Mouse (Mus musculus) C2C12 (cell line): ENCODE data around the gene Slc1a1. TPM values are rescaled to one million over a fixed set of nuclear protein-coding genes. Genes with fewer than 3 reads are reported as not detected.

ENCODE experiments used
- H3K27me3 ChIP-seq: one replicate; pipeline ENCODE4 v1.6.1; 2011; ENCODE audit not compliant: control insufficient read depth, insufficient read depth, insufficient read length
- H3K36me3 ChIP-seq: one replicate; pipeline ENCODE4 v1.6.1; 2011; ENCODE audit not compliant: control insufficient read depth, insufficient read depth
- H3K4me3 ChIP-seq: one replicate; pipeline ENCODE4 v1.5.1; 2011; ENCODE audit warnings: mild to moderate bottlenecking, control low read depth; ENCODE audit not compliant: poor library complexity, insufficient read depth, severe bottlenecking
- H3K79me2 ChIP-seq: one replicate; pipeline ENCODE4 v1.6.1; 2011; ENCODE audit not compliant: control insufficient read depth, insufficient read depth
- H3K79me3 ChIP-seq: one replicate; pipeline ENCODE4 v1.6.1; 2011; ENCODE audit warnings: low read depth, control low read depth
- H3ac ChIP-seq: one replicate; pipeline ENCODE3; 2011; ENCODE audit warnings: low read depth; ENCODE audit not compliant: control insufficient read depth, insufficient read length
- CEBPB ChIP-seq: IDR thresholded peaks from one replicate; pipeline ENCODE4 v1.6.1; 2011; ENCODE audit warnings: low read depth, mild to moderate bottlenecking, control low read depth, moderate library complexity
- CTCF ChIP-seq: IDR thresholded peaks from one replicate; pipeline ENCODE4 v1.5.1; 2011; ENCODE audit not compliant: control insufficient read depth, insufficient read depth, insufficient read length
- FOSL1 ChIP-seq: IDR thresholded peaks from one replicate; pipeline ENCODE4 v1.8.0; 2011; ENCODE audit warnings: mild to moderate bottlenecking, low read length; ENCODE audit not compliant: poor library complexity, insufficient read depth, severe bottlenecking
- MAX ChIP-seq: IDR thresholded peaks from one replicate; pipeline ENCODE4 v1.6.1; 2011; ENCODE audit warnings: mild to moderate bottlenecking, control low read depth
- MYOD1 ChIP-seq: IDR thresholded peaks from one replicate; pipeline ENCODE4 v1.6.1; 2011; ENCODE audit warnings: low read depth; ENCODE audit not compliant: control insufficient read depth, insufficient read length
- MYOG ChIP-seq: IDR thresholded peaks from one replicate; pipeline ENCODE4 v1.6.1; 2011; ENCODE audit not compliant: control insufficient read depth, insufficient read length; ENCODE audit errors: extremely low read depth
- USF1 ChIP-seq: IDR thresholded peaks from one replicate; pipeline ENCODE4 v1.6.1; 2011; ENCODE audit warnings: low read depth, mild to moderate bottlenecking, control low read depth, moderate library complexity
- polyA plus RNA-seq: library from polyadenylated mRNA; unstranded; fragments of >200 nt; fragmentation: generic; extraction: Trizol; gene quantifications from one replicate; pipeline ENCODE4 v1.2.1, GENCODE M21; 2012; ENCODE audit warnings: missing spikeins

Slc1a1 gene
- polyA plus RNA-seq, 1 experiment = 0.01 TPM

- Histone ChIP-seq H3K4me3 (no peak overlapping the region), H3K27me3 (peaks cover 3% of the 10 kb centered on the region), H3K79me3 (no peaks in the 10 kb centered on the region), H3K79me2 (no peaks in the 10 kb centered on the region), H3ac (no peak overlapping the region), H3K36me3 (no peaks in the 10 kb centered on the region)
- TF ChIP-seq MYOG (no peak), MAX (no peak), CTCF (no peak), CEBPB (no peak), MYOD1 (no peak)
Measured at GRCm38 (mm10) chr19:28900771-28901170, 65.9 kb downstream of the Slc1a1 start.

- H3K79me2 ChIP-seq = no peaks in the 10 kb centered on the region
- no peak for TF ChIP-seq MYOG
- no peak for TF ChIP-seq USF1
- TF ChIP-seq FOSL1 = no peak
- no peak for TF ChIP-seq CTCF
- no peak for TF ChIP-seq CEBPB
- TF ChIP-seq MAX = no peak
- no peak for TF ChIP-seq MYOD1
- no peak overlapping the region for H3ac ChIP-seq
- H3K36me3 ChIP-seq = no peaks in the 10 kb centered on the region
- H3K4me3 ChIP-seq = no peak overlapping the region
- H3K27me3 ChIP-seq = peaks cover 5% of the 10 kb centered on the region
- H3K79me3 ChIP-seq = no peaks in the 10 kb centered on the region
Measured at GRCm38 (mm10) chr19:28902111-28902510, 67.3 kb downstream of the Slc1a1 start.

- Histone ChIP-seq H3K27me3 (peaks cover 5% of the 10 kb centered on the region), H3K4me3 (no peak overlapping the region), H3ac (no peak overlapping the region), H3K36me3 (no peaks in the 10 kb centered on the region), H3K79me2 (no peaks in the 10 kb centered on the region), H3K79me3 (no peaks in the 10 kb centered on the region)
- no peak for TF ChIP-seq FOSL1
- TF ChIP-seq CTCF = no peak
- no peak for TF ChIP-seq MYOG
- no peak for TF ChIP-seq MYOD1
- TF ChIP-seq MAX = no peak
- no peak for TF ChIP-seq CEBPB
- TF ChIP-seq USF1 = no peak
Measured at GRCm38 (mm10) chr19:28902806-28903205, 68.0 kb downstream of the Slc1a1 start.

GRCm38 (mm10) chr19:28903536-28904119, 68.8 kb downstream of the Slc1a1 start:
- no peak for TF ChIP-seq MYOD1
- no peak for TF ChIP-seq CTCF
- no peak for TF ChIP-seq USF1
- no peak for TF ChIP-seq MYOG
- no peak for TF ChIP-seq FOSL1
- no peak for TF ChIP-seq MAX
- no peak for TF ChIP-seq CEBPB
- H3K36me3 ChIP-seq = no peaks in the 10 kb centered on the region
- no peak overlapping the region for H3K4me3 ChIP-seq
- peaks cover 10% of the 10 kb centered on the region for H3K27me3 ChIP-seq
- no peak overlapping the region for H3ac ChIP-seq
- H3K79me3 ChIP-seq = no peaks in the 10 kb centered on the region
- H3K79me2 ChIP-seq = no peaks in the 10 kb centered on the region

GRCm38 (mm10) chr19:28908186-28908585, 73.3 kb downstream of the Slc1a1 start:
- Histone ChIP-seq H3ac (no peak overlapping the region), H3K27me3 (peaks cover 26% of the 10 kb centered on the region), H3K79me2 (no peaks in the 10 kb centered on the region), H3K4me3 (no peak overlapping the region), H3K79me3 (no peaks in the 10 kb centered on the region), H3K36me3 (no peaks in the 10 kb centered on the region)
- TF ChIP-seq FOSL1 = no peak
- TF ChIP-seq MYOG = no peak
- no peak for TF ChIP-seq CTCF
- no peak for TF ChIP-seq USF1
- no peak for TF ChIP-seq CEBPB

GRCm38 (mm10) chr19:28908693-28909092, 73.8 kb downstream of the Slc1a1 start:
- Histone ChIP-seq H3K27me3 (peaks cover 26% of the 10 kb centered on the region), H3K36me3 (no peaks in the 10 kb centered on the region), H3K79me2 (no peaks in the 10 kb centered on the region), H3ac (no peak overlapping the region), H3K79me3 (no peaks in the 10 kb centered on the region), H3K4me3 (no peak overlapping the region)
- TF ChIP-seq MAX (no peak), USF1 (no peak), CEBPB (no peak), CTCF (no peak), MYOD1 (no peak), FOSL1 (no peak)
